Mouse (Mus musculus) embryonic facial prominence, embryonic 13.5 days (tissue): ENCODE measurements around the gene 2810408A11Rik. TPM values are rescaled to one million over a fixed set of nuclear protein-coding genes. Genes with fewer than 3 reads are reported as not detected.
"Not testable (repeated sequence)": the region's sequence is repeated elsewhere in the genome, so short reads cannot be mapped to it uniquely, and the experiment has no call there.

Experiments
- ATAC-seq: fragments of 200-750 bp; cut with Nextera tagmentation; 2 replicates; pipeline ENCODE4 v1.8.0; 2017; ENCODE audit warnings: low read depth; ENCODE audit not compliant: insufficient number of reproducible peaks, insufficient read depth, low FRiP score, low TSS enrichment
- H3K27ac ChIP-seq: fragments of 300-500 bp; sonication (generic); 2 replicates; pipeline ENCODE4 v1.5.1; 2015; ENCODE audit warnings: moderate library complexity, mild to moderate bottlenecking, inconsistent platforms
- H3K27me3 ChIP-seq: fragments of 300-500 bp; sonication (generic); 2 replicates; pipeline ENCODE4 v1.6.1; 2015; ENCODE audit warnings: mild to moderate bottlenecking, inconsistent platforms
- H3K36me3 ChIP-seq: fragments of 300-500 bp; sonication (generic); 2 replicates; pipeline ENCODE4 v1.6.1; 2015; ENCODE audit warnings: mild to moderate bottlenecking, inconsistent platforms
- H3K4me1 ChIP-seq: fragments of 300-500 bp; sonication (generic); 2 replicates; pipeline ENCODE4 v1.6.1; 2015; ENCODE audit warnings: inconsistent platforms
- H3K4me2 ChIP-seq: fragments of 300-500 bp; sonication (generic); 2 replicates; pipeline ENCODE4 v1.6.1; 2015; ENCODE audit warnings: moderate library complexity, mild to moderate bottlenecking, inconsistent platforms
- H3K4me3 ChIP-seq: fragments of 300-500 bp; sonication (generic); 2 replicates; pipeline ENCODE4 v1.5.1; 2015; ENCODE audit warnings: mild to moderate bottlenecking, inconsistent platforms
- H3K9ac ChIP-seq: fragments of 300-500 bp; sonication (generic); 2 replicates; pipeline ENCODE4 v1.6.1; 2015; ENCODE audit warnings: mild to moderate bottlenecking, inconsistent platforms
- H3K9me3 ChIP-seq: fragments of 300-500 bp; sonication (generic); 2 replicates; pipeline ENCODE4 v1.6.1; 2016; ENCODE audit warnings: inconsistent platforms
- WGBS: fragments of 180-500 bp; shearing (Covaris S2); methylation state at CpG from one replicate; pipeline ENCODE4 v1.1.7; 2015; ENCODE audit warnings: mixed read lengths; 5-methylcytosine and 5-hydroxymethylcytosine counted together
- polyA plus RNA-seq: library from polyadenylated mRNA; unstranded; fragments of >200 nt; fragmentation: Nextera tagmentation; extraction: Ambion mirVana; gene quantifications from 2 replicates; pipeline ENCODE4 v1.2.1, GENCODE M21; 2015

Gene 2810408A11Rik
- polyA plus RNA-seq, 1 experiment from 2014 or later: 15.6 TPM

- H3K36me3 ChIP-seq: no peaks in the 10 kb centered on the region
- H3K4me2 ChIP-seq: peak overlapping the region; percentile 49
- H3K9me3 ChIP-seq: no peaks in the 10 kb centered on the region
- no peaks in the 10 kb centered on the region for H3K27me3 ChIP-seq
- 2% methylated on average over 12 of the region's 12 CpGs for WGBS
- H3K9ac ChIP-seq: peak overlapping the region; percentile 49
- peaks cover 62% of the 10 kb centered on the region for H3K4me1 ChIP-seq
- ATAC-seq: peak; percentile 16; the same call in 1 of the 2 replicates
- peak overlapping the region; percentile 23 for H3K4me3 ChIP-seq
- H3K27ac ChIP-seq: peak overlapping the region; percentile 91
Observed at GRCm38 (mm10) chr11:69876867-69877266, 23.9 kb downstream of the 2810408A11Rik start.

GRCm38 (mm10) chr11:69876186-69876585 is 24.6 kb downstream of the 2810408A11Rik start:
- Histone ChIP-seq H3K27me3 (no peaks in the 10 kb centered on the region), H3K4me3 (peak overlapping the region; percentile 23), H3K9me3 (no peaks in the 10 kb centered on the region), H3K9ac (0 out of 2 replicates have a peak overlapping the region, but pooled peaks have one; percentile 46), H3K27ac (peak overlapping the region; percentile 91), H3K4me1 (peaks cover 57% of the 10 kb centered on the region), H3K4me2 (peak overlapping the region; percentile 49), H3K36me3 (no peaks in the 10 kb centered on the region)
- peak; percentile 32; the same call in 1 of the 2 replicates for ATAC-seq
- 35% methylated on average over 7 of the region's 7 CpGs for WGBS

- no peak for ATAC-seq
- Histone ChIP-seq H3K27me3 (no peaks in the 10 kb centered on the region), H3K4me2 (no peak overlapping the region), H3K4me1 (peaks cover 23% of the 10 kb centered on the region), H3K4me3 (no peak overlapping the region), H3K9ac (no peak overlapping the region), H3K9me3 (no peaks in the 10 kb centered on the region), H3K27ac (no peak overlapping the region), H3K36me3 (no peaks in the 10 kb centered on the region)
- 90% methylated on average over 4 of the region's 4 CpGs for WGBS
Observed at GRCm38 (mm10) chr11:69872451-69872850, 28.3 kb downstream of the 2810408A11Rik start.

- WGBS: 86% methylated on average over 7 of the region's 7 CpGs
- peaks cover 17% of the 10 kb centered on the region for H3K4me1 ChIP-seq
- no peaks in the 10 kb centered on the region for H3K36me3 ChIP-seq
- no peak overlapping the region for H3K4me3 ChIP-seq
- H3K4me2 ChIP-seq: no peak overlapping the region
- ATAC-seq: no peak
- no peaks in the 10 kb centered on the region for H3K27me3 ChIP-seq
- H3K9me3 ChIP-seq: no peaks in the 10 kb centered on the region
- H3K27ac ChIP-seq: no peak overlapping the region
- H3K9ac ChIP-seq: no peak overlapping the region
Observed at GRCm38 (mm10) chr11:69871822-69872221, 29.0 kb downstream of the 2810408A11Rik start.

- Histone ChIP-seq H3K27ac (no peak overlapping the region), H3K36me3 (no peaks in the 10 kb centered on the region), H3K4me1 (peaks cover 3% of the 10 kb centered on the region), H3K9ac (no peak overlapping the region), H3K27me3 (no peaks in the 10 kb centered on the region), H3K9me3 (no peaks in the 10 kb centered on the region), H3K4me3 (no peak overlapping the region), H3K4me2 (no peak overlapping the region)
- ATAC-seq: no peak
- whole genome bisulfite sequencing: 79% methylated on average over 2 of the region's 2 CpGs
Observed at GRCm38 (mm10) chr11:69870289-69871069, 30.3 kb downstream of the 2810408A11Rik start.

- Histone ChIP-seq H3K9ac (no peak overlapping the region), H3K4me3 (no peak overlapping the region), H3K4me1 (0 out of 2 replicates have a peak, but pooled peaks cover 5% of the 10 kb centered on the region), H3K27me3 (no peaks in the 10 kb centered on the region), H3K27ac (no peak overlapping the region), H3K4me2 (no peak overlapping the region), H3K9me3 (no peaks in the 10 kb centered on the region), H3K36me3 (no peaks in the 10 kb centered on the region)
- 75% methylated on average over 9 of the region's 9 CpGs for WGBS
- no peak for ATAC-seq
Observed at GRCm38 (mm10) chr11:69867335-69867734, 33.5 kb downstream of the 2810408A11Rik start.

- 80% methylated on average over 9 of the region's 9 CpGs for WGBS
- Histone ChIP-seq H3K9me3 (no peaks in the 10 kb centered on the region), H3K9ac (no peak overlapping the region), H3K4me1 (0 out of 2 replicates have a peak, but pooled peaks cover 5% of the 10 kb centered on the region), H3K27me3 (no peaks in the 10 kb centered on the region), H3K36me3 (no peaks in the 10 kb centered on the region), H3K4me3 (no peak overlapping the region), H3K27ac (no peak overlapping the region), H3K4me2 (no peak overlapping the region)
- ATAC-seq: no peak
Observed at GRCm38 (mm10) chr11:69865561-69865960, 35.2 kb downstream of the 2810408A11Rik start.

- Histone ChIP-seq H3K9ac (no peak overlapping the region), H3K4me3 (no peak overlapping the region), H3K27ac (no peak overlapping the region), H3K27me3 (peaks cover 5% of the 10 kb centered on the region), H3K4me2 (no peak overlapping the region), H3K36me3 (no peaks in the 10 kb centered on the region), H3K9me3 (no peaks in the 10 kb centered on the region), H3K4me1 (0 out of 2 replicates have a peak, but pooled peaks cover 5% of the 10 kb centered on the region)
- ATAC-seq: no peak
- 49% methylated on average over 8 of the region's 8 CpGs for WGBS
Observed at GRCm38 (mm10) chr11:69864138-69864860, 36.5 kb downstream of the 2810408A11Rik start.

- H3K9ac ChIP-seq, H3K4me3 ChIP-seq, H3K4me1 ChIP-seq, H3K27ac ChIP-seq, H3K36me3 ChIP-seq, ATAC-seq, H3K4me2 ChIP-seq, H3K9me3 ChIP-seq: not testable (repeated sequence)
- 76% methylated on average over 3 of the region's 3 CpGs for WGBS
- H3K27me3 ChIP-seq: peaks cover 10% of the 10 kb centered on the region
Observed at GRCm38 (mm10) chr11:69863729-69864128, 37.1 kb downstream of the 2810408A11Rik start.

- peak within 1 kb of the TSS; percentile 58; the same call in 1 of the 2 replicates for H3K9ac ChIP-seq
- peak within 1 kb of the TSS; percentile 42 for H3K4me2 ChIP-seq
- H3K27me3 ChIP-seq: peaks cover 27% of the 10 kb centered on the region
- peaks cover 9% of the 10 kb centered on the region for H3K4me1 ChIP-seq
- H3K27ac ChIP-seq: peak within 1 kb of the TSS; percentile 73
- no peak for ATAC-seq
- peak within 1 kb of the TSS; percentile 27 for H3K4me3 ChIP-seq
- no peaks in the 10 kb centered on the region for H3K9me3 ChIP-seq
- 17% methylated on average over 30 of the region's 30 CpGs for WGBS
- H3K36me3 ChIP-seq: no peaks in the 10 kb centered on the region; the same call in 1 of the 2 replicates
Observed at GRCm38 (mm10) chr11:69858113-69858998, 42.4 kb downstream of the 2810408A11Rik start, which contains the start of gene Tnk1. Gene Tnk1, minus strand, starts transcription at chr11:69858730.

GRCm38 (mm10) chr11:69855347-69855746 is 45.4 kb downstream of the 2810408A11Rik start:
- Histone ChIP-seq H3K27me3 (peaks cover 27% of the 10 kb centered on the region), H3K36me3 (peaks cover 27% of the 10 kb centered on the region), H3K4me1 (peaks cover 18% of the 10 kb centered on the region), H3K9me3 (no peaks in the 10 kb centered on the region), H3K9ac (no peak overlapping the region), H3K4me3 (no peak overlapping the region), H3K4me2 (peak overlapping the region; percentile 30), H3K27ac (no peak overlapping the region)
- no peak for ATAC-seq
- 25% methylated on average over 16 of the region's 16 CpGs for WGBS
